Mouse (Mus musculus): ENCODE data around the gene Bcl11a. TPM values are rescaled to one million over a fixed set of nuclear protein-coding genes. Genes with fewer than 3 reads are reported as not detected.
A peak's percentile ranks its signal among the peaks of the same experiment; 100 is the strongest.

Bcl11a gene
- polyA plus RNA-seq, 1 experiment: 4.9 TPM

DNA sequence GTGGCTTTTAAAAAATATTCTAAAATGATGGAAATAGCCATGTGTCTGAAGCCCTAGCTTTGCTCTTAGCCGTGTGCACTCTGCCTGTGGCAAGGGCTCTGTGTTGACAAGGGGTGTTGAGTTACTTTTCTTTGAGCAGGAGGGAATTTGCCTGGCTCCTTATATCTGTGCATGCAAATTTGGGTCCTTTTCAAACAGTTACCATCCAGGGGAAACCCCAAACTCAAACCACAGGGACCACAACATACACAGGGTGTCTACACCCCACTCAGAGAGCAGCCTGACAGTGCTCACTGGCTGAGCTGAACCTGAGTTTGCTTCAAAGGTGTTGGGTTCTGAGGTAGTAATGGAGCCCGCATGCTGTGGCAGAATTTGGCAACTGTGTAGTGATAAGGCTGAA is 54.0 kb downstream of the Bcl11a start:
- no peak for TF ChIP-seq TAL1 (IDR thresholded peaks at IDR 0.05; ENCODE audit: low read length)
- no peak for TF ChIP-seq GATA1 (IDR thresholded peaks at IDR 0.05; ENCODE audit: low read length)
- H3K4me3 ChIP-seq (replicated peaks): no peak overlapping the region
- H3K27me3 ChIP-seq (ENCODE audit: control insufficient read depth): no peaks in the 10 kb centered on the region
- no peaks in the 10 kb centered on the region for H3K9me3 ChIP-seq (ENCODE audit: control insufficient read depth, low read length)
- H3K36me3 ChIP-seq (ENCODE audit: control insufficient read depth): peaks cover 80% of the 10 kb centered on the region
- H3K4me1 ChIP-seq (ENCODE audit: control insufficient read depth): peaks cover 100% of the 10 kb centered on the region

DNA sequence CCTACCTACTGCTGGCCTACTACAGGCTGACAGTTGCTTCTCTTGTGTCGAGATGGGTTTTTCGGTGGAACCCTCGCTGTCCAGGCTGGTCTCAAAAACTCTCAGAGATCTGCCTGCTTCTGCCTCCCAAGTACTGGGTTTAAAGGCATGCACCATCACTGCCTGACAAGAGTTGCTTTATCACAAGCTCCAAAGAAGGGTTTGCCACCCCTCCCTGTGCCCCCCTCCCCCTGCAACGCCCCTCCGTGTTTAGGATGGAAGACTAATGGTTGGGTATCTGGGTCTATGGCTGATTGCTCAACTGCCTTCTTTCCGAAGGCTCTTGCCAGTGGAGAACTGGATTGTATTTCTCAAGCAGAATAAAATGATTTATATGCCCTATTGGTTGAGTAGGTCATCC is 54.5 kb downstream of the Bcl11a start:
- Histone ChIP-seq H3K36me3 (ENCODE audit: control insufficient read depth) (peaks cover 80% of the 10 kb centered on the region), H3K9me3 (ENCODE audit: control insufficient read depth, low read length) (no peaks in the 10 kb centered on the region), H3K4me1 (ENCODE audit: control insufficient read depth) (peaks cover 100% of the 10 kb centered on the region), H3K27me3 (ENCODE audit: control insufficient read depth) (no peaks in the 10 kb centered on the region), H3K4me3 (replicated peaks) (no peak overlapping the region)
- TF ChIP-seq GATA1 (IDR thresholded peaks at IDR 0.05; ENCODE audit: low read length) (no peak), TAL1 (IDR thresholded peaks at IDR 0.05; ENCODE audit: low read length) (no peak)

- Histone ChIP-seq H3K36me3 (ENCODE audit: control insufficient read depth) (peaks cover 80% of the 10 kb centered on the region), H3K4me3 (replicated peaks) (no peak overlapping the region), H3K4me1 (ENCODE audit: control insufficient read depth) (peaks cover 100% of the 10 kb centered on the region), H3K27me3 (ENCODE audit: control insufficient read depth) (no peaks in the 10 kb centered on the region), H3K9me3 (ENCODE audit: control insufficient read depth, low read length) (no peaks in the 10 kb centered on the region)
- TF ChIP-seq GATA1 (IDR thresholded peaks at IDR 0.05; ENCODE audit: low read length) (no peak), TAL1 (IDR thresholded peaks at IDR 0.05; ENCODE audit: low read length) (no peak)
These were observed 55.0 kb downstream of the Bcl11a start for GRCm38 (mm10) chr11:24132853-24133252.

GRCm38 (mm10) chr11:24133484-24133883 is 55.6 kb downstream of the Bcl11a start:
- H3K27me3 ChIP-seq (ENCODE audit: control insufficient read depth): no peaks in the 10 kb centered on the region
- no peaks in the 10 kb centered on the region for H3K9me3 ChIP-seq (ENCODE audit: control insufficient read depth, low read length)
- no peak overlapping the region for H3K4me3 ChIP-seq (replicated peaks)
- peaks cover 99% of the 10 kb centered on the region for H3K4me1 ChIP-seq (ENCODE audit: control insufficient read depth)
- H3K36me3 ChIP-seq (ENCODE audit: control insufficient read depth): peaks cover 80% of the 10 kb centered on the region
- TF ChIP-seq TAL1 (IDR thresholded peaks at IDR 0.05; ENCODE audit: low read length): no peak
- TF ChIP-seq GATA1 (IDR thresholded peaks at IDR 0.05; ENCODE audit: low read length): no peak

GRCm38 (mm10) chr11:24133928-24134327 is 56.1 kb downstream of the Bcl11a start:
- TF ChIP-seq TAL1 (IDR thresholded peaks at IDR 0.05; ENCODE audit: low read length) (no peak), GATA1 (IDR thresholded peaks at IDR 0.05; ENCODE audit: low read length) (no peak)
- Histone ChIP-seq H3K4me3 (replicated peaks) (no peak overlapping the region), H3K27me3 (ENCODE audit: control insufficient read depth) (no peaks in the 10 kb centered on the region), H3K9me3 (ENCODE audit: control insufficient read depth, low read length) (no peaks in the 10 kb centered on the region), H3K36me3 (ENCODE audit: control insufficient read depth) (peaks cover 83% of the 10 kb centered on the region), H3K4me1 (ENCODE audit: control insufficient read depth) (peaks cover 99% of the 10 kb centered on the region)

GRCm38 (mm10) chr11:24135244-24135643 is 57.4 kb downstream of the Bcl11a start:
- no peak overlapping the region for H3K4me3 ChIP-seq (replicated peaks)
- peaks cover 98% of the 10 kb centered on the region for H3K4me1 ChIP-seq (ENCODE audit: control insufficient read depth)
- peaks cover 84% of the 10 kb centered on the region for H3K36me3 ChIP-seq (ENCODE audit: control insufficient read depth)
- H3K9me3 ChIP-seq (ENCODE audit: control insufficient read depth, low read length): peaks cover 8% of the 10 kb centered on the region
- no peak for TF ChIP-seq GATA1 (IDR thresholded peaks at IDR 0.05; ENCODE audit: low read length)
- no peak for TF ChIP-seq TAL1 (IDR thresholded peaks at IDR 0.05; ENCODE audit: low read length)
- H3K27me3 ChIP-seq (ENCODE audit: control insufficient read depth): no peaks in the 10 kb centered on the region

GRCm38 (mm10) chr11:24136084-24136785 is 58.4 kb downstream of the Bcl11a start:
- H3K4me1 ChIP-seq (ENCODE audit: control insufficient read depth): peaks cover 95% of the 10 kb centered on the region

GRCm38 (mm10) chr11:24137891-24138290 is 60.0 kb downstream of the Bcl11a start:
- Histone ChIP-seq H3K4me3 (replicated peaks) (no peak overlapping the region), H3K27me3 (ENCODE audit: control insufficient read depth) (no peaks in the 10 kb centered on the region), H3K36me3 (ENCODE audit: control insufficient read depth) (peaks cover 86% of the 10 kb centered on the region), H3K4me1 (ENCODE audit: control insufficient read depth) (peaks cover 93% of the 10 kb centered on the region), H3K9me3 (ENCODE audit: control insufficient read depth, low read length) (peaks cover 8% of the 10 kb centered on the region)
- TF ChIP-seq TAL1 (IDR thresholded peaks at IDR 0.05; ENCODE audit: low read length): no peak
- no peak for TF ChIP-seq GATA1 (IDR thresholded peaks at IDR 0.05; ENCODE audit: low read length)

More at GRCm38 (mm10) chr11:24136084-24136785, 58.4 kb downstream of the Bcl11a start:
- Histone ChIP-seq H3K9me3 (ENCODE audit: control insufficient read depth, low read length) (peaks cover 8% of the 10 kb centered on the region), H3K36me3 (ENCODE audit: control insufficient read depth) (peaks cover 85% of the 10 kb centered on the region), H3K4me3 (replicated peaks) (peak overlapping the region; percentile 23), H3K27me3 (ENCODE audit: control insufficient read depth) (no peaks in the 10 kb centered on the region)
- TF ChIP-seq TAL1 (IDR thresholded peaks at IDR 0.05; ENCODE audit: low read length) (no peak), GATA1 (IDR thresholded peaks at IDR 0.05; ENCODE audit: low read length) (0 out of 2 replicates have a peak, but pooled peaks have one; percentile 42)

DNA sequence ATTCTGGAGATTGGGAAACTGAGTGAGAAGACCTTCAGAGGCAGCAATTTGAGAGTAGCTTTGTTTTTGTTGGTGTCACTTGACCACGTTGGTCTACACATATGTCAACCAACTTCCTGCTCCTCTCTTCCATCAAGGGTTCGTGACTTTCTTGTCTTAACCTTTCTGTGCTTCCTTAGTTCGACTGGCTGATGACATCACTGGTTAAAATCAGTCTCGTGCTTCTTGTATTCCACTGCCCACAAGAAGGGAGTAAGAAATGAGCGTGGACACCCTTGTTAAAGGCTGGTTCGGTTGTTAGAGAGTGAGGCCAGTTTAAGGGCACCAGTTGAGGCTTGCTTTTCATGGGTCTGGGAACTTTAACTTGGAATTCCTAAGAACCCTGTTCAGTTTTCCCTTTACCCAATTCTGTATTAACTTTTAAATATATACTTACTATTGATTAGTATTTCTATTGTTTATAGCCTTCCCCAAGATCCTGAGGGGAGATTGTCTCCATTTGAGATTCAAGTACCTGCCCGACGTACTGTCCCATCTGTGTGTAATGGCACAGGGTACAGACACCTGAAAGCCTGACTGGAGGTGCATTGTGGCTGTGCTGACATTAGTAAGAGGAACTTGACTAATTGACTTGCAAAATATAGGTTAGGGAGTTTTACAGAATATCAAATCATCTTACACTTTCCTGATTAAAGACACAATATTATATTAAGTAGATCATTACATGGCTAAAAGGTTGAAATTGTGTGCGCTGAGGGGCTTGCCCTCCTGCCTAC is 60.9 kb downstream of the Bcl11a start:
- peaks cover 8% of the 10 kb centered on the region for H3K9me3 ChIP-seq (ENCODE audit: control insufficient read depth, low read length)
- H3K4me1 ChIP-seq (ENCODE audit: control insufficient read depth): peaks cover 87% of the 10 kb centered on the region
- H3K27me3 ChIP-seq (ENCODE audit: control insufficient read depth): no peaks in the 10 kb centered on the region
- H3K4me3 ChIP-seq (replicated peaks): no peak overlapping the region
- TF ChIP-seq GATA1 (IDR thresholded peaks at IDR 0.05; ENCODE audit: low read length) (no peak), TAL1 (IDR thresholded peaks at IDR 0.05; ENCODE audit: low read length) (no peak)
- H3K36me3 ChIP-seq (ENCODE audit: control insufficient read depth): peaks cover 87% of the 10 kb centered on the region

All from erythroblast, embryonic 14.5 days (primary cell).